Mouse (Mus musculus) v-Abl transformed pro-B cells (cell line): ENCODE results near the gene Ugt2a1.
"Not testable (repeated sequence)": the region's sequence is repeated elsewhere in the genome, so short reads cannot be mapped to it uniquely, and the experiment has no call there.

Experiments
- in situ Hi-C, 2 experiments: fragments of 400-800 bp; cut with MboI; formaldehyde crosslinking; loops; one replicate each; pipeline ENCODE4 v1.15.1; 2025; ENCODE audit not compliant: unreplicated experiment in 2 of 2

The Ugt2a1 gene

DNA sequence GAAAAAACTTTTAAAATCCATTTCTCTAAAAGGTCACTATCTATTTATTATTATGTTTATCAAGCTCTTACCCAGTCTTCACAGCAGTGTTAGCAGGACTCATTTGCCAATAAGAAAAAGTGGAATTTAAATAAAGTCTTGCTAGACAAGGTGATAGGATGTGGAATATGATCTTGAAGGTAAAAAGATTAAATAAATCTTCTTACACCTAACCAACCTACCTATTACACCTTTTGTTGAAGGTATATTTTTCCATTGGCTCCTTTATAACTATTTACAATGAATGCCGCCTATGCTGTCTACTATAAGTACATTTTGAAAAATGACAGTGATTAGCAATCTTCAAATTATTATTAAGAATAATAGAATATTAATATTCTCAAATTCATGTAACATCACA lies at the start of gene Ugt2a1:
TSS of gene Ugt2a1 (minus strand) at position 101 of the 400 bp plus-strand sequence.
- in situ Hi-C loops, result no loop called here

DNA sequence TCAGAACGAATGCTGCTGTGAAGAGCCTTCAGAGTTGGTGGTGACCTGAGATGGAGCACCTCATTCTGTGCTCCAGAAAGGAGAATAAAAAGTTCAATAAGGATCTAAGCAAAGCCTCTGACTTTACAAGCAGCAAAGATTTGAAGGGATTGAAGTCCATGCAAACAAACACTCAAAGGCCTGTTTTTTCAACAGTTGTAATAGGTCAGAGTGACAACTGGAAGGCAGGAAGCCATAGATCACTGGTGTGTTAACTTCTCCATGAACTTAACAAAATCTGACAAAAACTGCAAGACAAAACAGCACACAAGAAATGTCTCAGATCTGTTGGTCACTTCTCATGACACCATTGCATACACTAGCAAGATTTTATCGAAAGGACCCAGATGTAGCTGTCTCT lies 47.4 kb upstream of the Ugt2a1 start, which contains the start of gene Sult1b1:
TSS of gene Sult1b1 (minus strand) at position 85 of the 400 bp plus-strand sequence.
- in situ Hi-C loops, result no loop called here

DNA sequence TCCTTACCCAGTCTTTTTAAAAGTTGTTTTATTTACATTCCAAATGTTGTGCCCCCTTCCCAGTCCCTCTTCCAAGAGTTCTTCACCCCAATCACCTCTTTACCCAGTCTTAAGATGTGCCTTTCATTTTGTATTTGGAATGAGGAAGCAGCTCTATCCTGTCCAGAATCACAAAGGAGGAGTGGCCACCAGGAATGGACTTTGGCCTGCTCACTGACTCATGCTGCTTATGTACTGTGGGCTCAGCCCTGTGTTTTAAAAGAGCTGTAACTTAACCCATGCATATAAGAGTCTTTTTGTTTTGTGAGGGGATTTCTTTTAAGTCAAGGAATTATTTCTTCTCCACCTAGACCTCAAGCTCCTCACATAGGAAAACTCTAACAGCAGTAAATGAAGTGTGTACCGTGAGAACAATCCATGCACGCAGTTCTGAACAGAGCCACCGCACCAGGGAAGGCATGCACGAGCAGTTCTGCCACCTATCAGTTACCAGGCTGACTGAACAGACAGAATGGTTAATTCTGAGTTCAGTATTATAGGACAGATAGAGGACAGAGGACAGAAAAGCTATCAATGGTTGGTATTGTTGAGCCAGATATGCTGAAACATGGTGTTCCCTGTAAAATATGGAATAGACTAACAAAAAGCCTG lies 45.4 kb upstream of the Ugt2a1 start:
- in situ Hi-C loops, result no loop called here

DNA sequence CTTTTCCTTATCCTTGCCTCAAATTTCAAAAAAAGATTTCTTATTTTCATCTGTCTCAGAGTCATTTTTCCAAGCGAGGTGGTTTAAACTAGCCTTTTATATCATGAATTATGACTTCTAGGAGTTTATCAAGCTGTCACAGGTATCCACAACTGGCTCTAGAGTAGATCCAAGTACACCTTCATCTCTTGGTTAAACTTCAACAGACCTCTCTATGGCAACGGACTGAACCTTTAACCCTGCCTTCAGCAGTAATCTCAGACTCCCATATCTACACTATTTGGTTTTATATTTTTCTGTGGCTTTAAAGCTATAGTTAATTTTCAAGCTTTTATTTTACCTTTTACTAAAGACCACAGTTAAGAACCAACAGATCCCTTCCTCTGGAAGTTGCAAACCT lies 41.6 kb upstream of the Ugt2a1 start:
- in situ Hi-C loops, result no loop called here

DNA sequence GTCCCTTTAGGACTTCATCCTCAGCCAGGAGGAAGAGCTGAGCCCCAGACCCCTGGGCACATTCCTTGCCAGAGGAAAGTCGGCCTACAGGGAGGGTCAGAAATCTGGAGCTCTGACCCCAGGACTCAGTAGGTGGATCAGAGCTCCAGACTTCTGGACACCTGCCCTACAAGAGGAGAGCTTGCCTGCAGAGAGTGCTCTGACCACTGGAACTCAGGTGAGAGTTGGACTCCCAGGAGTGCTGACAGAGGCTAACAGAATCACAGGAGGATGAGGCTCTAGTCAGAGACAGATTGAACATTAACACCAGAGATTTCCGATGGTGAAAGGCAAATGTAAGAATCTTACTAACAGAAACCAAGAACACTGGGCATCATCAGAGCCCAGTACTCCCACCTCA lies 32.9 kb upstream of the Ugt2a1 start:
- in situ Hi-C loops, result not testable (repeated sequence)

DNA sequence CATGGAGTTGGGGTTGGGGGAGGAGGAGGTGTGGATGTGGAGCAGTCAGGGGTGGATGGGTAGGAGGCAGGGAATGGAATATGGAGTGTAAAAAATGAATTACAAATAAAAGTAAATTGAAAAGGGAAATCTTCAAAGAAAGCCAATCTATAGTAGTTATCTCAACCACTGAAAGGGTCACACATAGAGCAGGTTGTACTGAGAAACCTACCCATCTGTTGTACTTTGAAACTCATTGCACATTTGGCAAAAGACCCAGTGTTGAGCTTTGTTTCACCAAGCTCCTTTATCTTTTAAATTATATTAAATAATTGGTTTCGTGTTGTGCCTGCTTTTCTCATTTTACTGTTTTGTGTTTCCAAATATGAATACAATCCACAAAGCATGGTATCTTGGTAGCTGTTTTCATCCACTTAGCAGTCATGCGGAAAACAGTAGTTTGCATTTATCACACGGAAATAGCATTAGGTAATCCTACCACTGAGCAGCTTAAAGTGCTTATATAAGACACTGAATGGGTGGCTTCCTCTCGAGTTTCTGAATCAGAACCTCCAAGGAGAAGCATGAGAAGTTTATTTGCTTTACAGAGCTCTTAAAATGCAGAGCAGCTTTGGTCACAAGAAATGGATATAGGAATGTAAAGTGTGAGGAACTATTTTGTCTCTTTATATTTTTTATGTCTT lies 15.2 kb upstream of the Ugt2a1 start:
- in situ Hi-C loops, result no loop called here

DNA sequence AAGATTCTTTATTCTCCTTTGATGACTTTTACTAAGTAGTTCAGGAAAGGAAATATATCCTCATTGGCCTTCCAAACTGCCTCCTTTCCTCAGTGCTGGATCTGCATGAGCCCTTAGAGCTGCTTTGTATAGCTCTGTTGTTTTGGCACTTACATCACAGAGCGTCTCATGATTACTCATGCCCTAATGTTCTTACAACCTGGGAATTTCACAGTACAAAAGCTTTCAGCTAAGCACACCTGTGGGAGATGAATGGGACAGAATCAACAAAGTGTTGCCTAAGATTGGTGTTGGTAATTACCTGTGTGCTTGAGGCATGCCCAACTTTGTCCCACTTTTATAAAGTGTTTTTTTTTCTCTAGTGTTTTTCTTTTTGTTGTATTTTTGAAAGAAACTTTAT lies 12.0 kb upstream of the Ugt2a1 start:
- in situ Hi-C loops, result no loop called here

DNA sequence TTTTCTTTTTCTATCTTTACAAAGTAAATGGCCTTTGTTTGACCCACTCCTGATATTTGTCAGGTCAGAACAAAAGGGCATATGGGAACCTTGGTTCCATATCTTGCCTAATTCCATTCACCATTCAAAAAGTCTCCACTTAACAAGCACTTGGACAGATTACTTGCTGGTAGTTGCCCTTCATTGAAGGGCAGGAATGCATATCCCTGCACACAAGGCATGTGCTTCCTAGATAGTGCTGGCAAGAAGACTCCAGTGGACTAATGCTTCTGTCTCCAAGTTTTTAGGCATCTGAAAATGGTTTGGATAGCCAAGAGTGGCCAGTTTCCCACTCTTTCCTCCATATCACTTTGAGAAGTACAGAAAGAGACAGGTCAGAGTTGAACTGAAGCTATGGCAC lies 8.7 kb upstream of the Ugt2a1 start:
- in situ Hi-C loops, result no loop called here

DNA sequence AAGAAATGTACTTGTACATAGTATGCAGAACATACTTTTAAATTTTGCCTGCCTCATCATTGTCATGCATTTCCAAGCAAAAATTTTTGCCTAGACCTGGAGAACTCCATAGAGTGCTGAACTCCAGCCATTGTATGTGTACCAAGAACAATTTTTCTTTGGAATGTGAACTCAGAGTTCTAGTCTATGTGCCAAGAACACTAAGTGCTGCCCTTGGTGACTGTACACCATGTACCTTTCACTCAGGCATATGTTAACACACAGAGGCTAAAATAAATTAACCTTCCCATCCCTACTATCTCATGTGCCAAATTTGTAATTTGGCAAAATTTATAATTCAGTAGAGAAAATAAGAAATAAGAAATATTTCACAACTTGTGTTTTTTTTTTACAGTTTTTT lies 8.3 kb upstream of the Ugt2a1 start:
- in situ Hi-C loops, result no loop called here

DNA sequence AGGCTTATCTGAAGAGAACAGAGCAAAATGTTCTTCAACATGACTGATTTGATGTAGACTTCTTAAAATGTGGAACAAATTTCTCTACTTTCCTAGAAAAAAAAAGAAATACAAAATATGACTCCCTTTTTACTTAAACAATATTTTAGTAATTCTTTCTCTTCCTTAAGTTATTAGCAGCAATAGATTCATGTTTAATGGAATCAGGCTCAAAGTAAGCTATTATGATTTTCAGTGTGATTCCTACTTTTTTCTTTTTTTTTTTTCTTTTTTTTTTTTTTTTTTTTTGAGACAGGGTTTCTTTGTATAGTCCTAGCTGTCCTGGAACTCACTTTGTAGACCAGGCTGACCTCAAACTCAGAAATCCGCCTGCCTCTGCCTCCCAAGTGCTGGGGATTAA lies 4.0 kb downstream of the Ugt2a1 start, which contains the start of gene Gm43638:
TSS of gene Gm43638 (minus strand) at position 101 of the 400 bp plus-strand sequence.
- in situ Hi-C loops, result not testable (repeated sequence)

DNA sequence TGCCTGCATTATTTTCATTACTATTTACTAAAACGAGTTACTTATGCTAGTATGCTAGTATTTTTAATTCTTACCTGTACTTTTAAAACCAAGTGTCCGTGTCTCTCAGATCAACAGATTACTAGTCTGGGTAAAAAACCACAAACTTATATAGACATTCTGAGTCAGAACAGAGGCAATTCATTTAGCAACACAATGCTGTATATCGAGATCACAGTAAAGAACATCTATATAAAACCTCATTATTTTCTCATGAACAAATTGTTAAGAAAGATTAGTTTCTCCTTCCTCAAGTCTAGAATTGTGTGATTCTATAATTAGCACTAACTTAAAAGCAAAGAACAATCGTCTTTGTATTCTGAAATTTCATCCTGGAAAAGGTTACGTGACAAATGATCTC lies 8.5 kb downstream of the Ugt2a1 start, which contains the start of gene Ugt2a2:
TSS of gene Ugt2a2 (minus strand) at position 101 of the 400 bp plus-strand sequence.
- in situ Hi-C loops, result no loop called here

DNA sequence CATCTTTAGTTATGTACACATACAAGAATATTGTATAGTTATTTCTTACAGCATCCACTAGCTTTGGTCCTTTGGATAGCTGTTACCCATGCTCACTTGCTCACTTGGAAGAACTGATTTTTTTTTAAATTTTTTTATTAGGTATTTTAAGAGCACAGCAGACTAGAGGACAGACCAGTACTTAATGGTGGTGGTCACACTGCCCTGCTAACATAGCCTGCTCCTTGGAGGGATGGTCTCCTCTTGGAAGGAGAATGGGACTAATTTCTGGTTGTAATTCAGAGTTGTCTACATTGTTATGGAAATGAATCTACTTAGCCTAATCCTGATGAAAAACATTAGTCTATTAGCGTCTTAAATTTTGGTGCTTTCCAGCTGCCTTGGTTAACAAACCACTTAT lies 31.9 kb downstream of the Ugt2a1 start:
- in situ Hi-C loops, result no loop called here

DNA sequence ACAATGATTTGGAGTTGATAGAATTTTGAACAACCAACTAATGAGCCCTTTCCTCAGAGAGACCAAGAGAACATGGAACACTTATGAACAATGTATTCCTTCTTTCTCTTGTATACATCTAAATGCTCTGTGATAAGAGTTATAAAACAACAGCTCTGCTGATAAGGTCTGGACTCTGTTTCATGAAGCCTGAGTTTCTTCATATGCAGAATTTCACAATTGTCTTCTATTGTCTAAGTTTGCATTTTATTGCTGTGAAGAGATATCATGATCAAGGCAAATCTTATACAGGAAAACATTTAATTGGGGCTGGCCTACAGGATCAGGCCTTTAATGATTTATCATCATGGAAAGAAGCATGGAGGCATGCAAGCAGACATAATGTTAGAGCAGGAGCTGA lies 33.0 kb downstream of the Ugt2a1 start:
- in situ Hi-C loops, result no loop called here

DNA sequence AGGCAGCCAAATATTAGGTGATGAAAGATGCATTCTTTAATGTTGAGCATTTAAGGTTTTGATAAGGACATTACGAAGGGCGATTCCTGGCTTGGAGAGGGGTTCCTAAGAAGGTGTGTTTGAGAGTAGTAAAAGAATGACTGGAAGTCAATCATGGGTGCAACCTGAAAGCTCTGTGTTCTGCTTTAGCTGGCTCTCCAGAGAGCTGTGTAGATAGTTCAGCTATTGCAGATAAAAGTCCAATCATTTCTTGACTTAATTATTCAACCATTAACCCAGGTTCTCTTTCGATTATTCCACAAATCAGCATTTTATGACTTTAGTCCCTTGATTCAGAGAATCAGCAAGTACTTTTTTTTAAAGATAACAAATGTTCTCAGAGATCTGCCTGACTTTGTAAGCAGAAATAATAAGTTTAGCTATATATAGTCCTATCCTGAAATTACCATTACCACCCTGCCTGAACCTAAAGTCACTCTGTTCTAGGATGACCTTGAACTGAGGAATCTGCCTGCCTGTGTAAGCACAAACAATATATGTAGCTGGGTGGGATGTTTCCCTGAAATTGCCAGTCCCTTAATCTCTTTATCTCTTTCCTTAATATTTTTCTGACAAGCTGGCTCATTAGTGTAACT lies 34.3 kb downstream of the Ugt2a1 start:
- in situ Hi-C loops, result no loop called here

DNA sequence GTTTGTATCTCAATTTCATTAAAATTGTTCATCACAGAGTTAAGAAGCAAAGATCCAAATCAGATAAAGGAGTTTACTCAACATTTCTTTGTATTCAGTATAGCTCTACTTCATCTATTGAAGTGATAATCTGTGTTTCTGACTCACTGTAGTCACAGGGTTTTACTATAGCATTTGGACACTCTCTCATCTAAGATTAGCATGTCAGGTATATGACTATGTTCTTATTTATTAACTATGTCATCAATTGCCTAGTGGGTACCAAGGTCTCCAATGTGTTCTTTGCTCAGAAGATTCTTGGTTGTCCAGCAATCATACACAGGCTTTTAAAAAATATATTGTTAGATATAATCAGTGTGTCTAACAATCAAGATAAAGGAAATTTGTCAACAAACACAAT lies 35.2 kb downstream of the Ugt2a1 start:
- in situ Hi-C loops, result no loop called here

DNA sequence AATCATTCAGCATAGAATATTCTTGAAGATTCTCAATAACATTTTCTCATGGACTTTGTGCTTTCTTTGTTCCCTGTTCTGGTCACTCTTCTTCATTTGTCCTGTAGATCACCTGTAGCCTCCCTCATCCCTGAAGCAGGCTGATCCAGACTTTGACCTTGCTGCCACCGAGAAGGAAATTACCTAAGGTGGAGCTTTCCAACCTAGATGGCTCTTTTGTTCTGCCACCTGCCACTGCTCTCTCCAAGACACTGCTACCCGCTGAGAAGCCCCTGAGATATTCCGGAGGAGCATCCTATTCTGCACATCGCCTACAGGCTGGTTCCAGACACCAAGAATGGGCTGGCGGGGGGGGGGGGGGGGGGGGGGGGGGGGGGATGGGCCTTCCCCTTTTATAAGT lies 38.2 kb downstream of the Ugt2a1 start:
- in situ Hi-C loops, result not testable (repeated sequence)

DNA sequence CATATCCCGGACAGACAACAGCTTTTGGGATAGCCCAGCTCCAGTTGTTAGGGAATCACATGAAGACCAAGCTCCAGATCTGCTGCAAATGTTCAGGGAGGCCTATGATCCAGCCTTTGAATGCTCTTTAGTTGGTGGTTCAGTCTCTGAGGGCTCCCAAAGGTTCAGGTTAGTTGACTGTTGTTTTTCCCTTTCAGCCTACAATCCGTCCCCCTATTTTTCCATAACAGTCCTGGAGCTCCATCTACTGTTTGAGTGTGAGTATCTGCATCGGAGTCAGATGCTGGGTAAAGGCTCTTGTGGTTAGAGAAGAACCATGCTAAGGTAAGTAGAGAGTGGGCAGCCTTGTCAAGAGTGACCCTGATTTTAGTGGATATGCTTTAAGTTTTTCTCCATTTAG lies 54.4 kb downstream of the Ugt2a1 start:
- in situ Hi-C loops, result no loop called here

DNA sequence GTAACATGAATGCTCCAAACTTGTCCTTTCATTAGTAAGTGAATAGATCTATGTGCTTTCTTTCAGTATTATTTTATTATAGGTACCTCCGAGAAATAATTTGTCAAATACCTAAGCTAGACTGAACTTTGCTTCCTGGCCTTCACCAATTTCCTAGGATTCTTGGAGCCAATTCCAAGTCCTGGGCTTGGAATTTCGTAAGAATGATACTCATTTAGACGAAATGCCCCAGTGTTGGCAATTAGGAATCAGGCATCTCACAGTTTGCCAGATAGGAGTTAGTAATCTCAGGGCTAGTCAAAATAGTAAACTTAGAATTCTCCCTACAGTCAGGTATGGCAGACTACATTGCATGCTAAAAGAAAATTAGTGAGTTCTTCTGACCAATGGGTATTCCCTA lies 65.0 kb downstream of the Ugt2a1 start:
- in situ Hi-C loops, result no loop called here

DNA sequence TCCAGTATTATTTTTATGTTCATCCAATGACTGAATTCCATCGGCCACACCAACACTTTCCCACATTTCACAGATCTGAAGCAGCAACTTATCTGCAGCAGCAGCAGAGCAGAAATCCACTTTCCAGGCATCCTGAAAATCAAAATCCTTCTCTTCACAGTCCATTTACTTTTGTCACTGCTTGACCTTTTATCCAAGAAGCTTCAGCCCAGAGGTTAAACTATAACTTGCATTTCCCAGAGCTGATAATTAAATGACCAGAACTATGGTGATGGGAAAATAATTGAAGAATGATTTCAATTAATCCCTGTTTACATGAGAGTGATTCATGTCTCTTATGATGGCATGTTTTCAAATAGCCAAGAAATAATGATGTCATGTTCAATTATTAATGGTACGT lies 66.6 kb downstream of the Ugt2a1 start, which contains the start of gene Ugt2b38:
TSS of gene Ugt2b38 (minus strand) at position 163 of the 400 bp plus-strand sequence.
- in situ Hi-C loops, result not testable (repeated sequence)
